Mouse (Mus musculus) lung, postnatal 0 days (tissue): ENCODE measurements around the gene Grb7.

Experiments used
- CTCF ChIP-seq: IDR thresholded peaks from 2 replicates; pipeline ENCODE4 v1.5.1; 2016; ENCODE audit warnings: antibody characterized with exemption, mild to moderate bottlenecking
- EP300 ChIP-seq: IDR thresholded peaks from 2 replicates; pipeline ENCODE4 v1.6.1; 2016; ENCODE audit warnings: antibody characterized with exemption, mild to moderate bottlenecking, control low read depth

DNA sequence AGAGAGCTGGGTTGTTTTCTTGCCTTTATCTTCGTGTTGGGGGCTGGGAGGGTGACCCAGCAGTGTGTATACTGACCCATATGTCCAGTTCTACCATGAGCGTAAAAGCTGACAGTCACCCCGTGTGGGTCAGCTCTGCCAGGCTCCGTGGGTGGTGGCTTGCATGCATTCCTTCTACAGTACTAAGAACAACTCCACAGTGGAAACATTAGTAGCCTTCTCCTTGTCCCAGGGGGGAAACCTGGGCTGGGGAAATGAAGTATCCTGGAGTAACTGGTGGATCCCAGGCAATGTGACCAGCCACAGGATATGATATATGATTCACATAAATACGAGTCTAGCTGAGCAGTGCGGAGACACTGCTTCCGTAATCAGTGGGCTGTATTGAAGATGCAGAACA, 32.5 kb upstream of the Grb7 start:
- TF ChIP-seq CTCF (no peak), EP300 (no peak)
